Mouse (Mus musculus) megakaryocyte, embryonic 14.5 days (primary cell): Measurements from ENCODE around the gene Dpysl5.

Experiments
- FLI1 ChIP-seq: IDR thresholded peaks from 2 replicates; pipeline ENCODE4 v1.6.1; 2012; ENCODE audit warnings: low read length, inconsistent platforms, mixed read lengths
- GATA1 ChIP-seq: IDR thresholded peaks from 3 replicates; pipeline ENCODE4 v1.6.1; 2012; ENCODE audit warnings: mixed read lengths, low read length, inconsistent platforms, borderline replicate concordance

- TF ChIP-seq GATA1: no peak
- TF ChIP-seq FLI1: no peak
Measured at GRCm38 (mm10) chr5:30825166-30825565, 113.8 kb downstream of the Dpysl5 start.
